Mouse (Mus musculus): Measurements from ENCODE around the gene Zfp13. TPM values are rescaled to one million over a fixed set of nuclear protein-coding genes. Genes with fewer than 3 reads are reported as not detected.
"Not testable (repeated sequence)": the region's sequence is repeated elsewhere in the genome, so short reads cannot be mapped to it uniquely, and the experiment has no call there.

Zfp13 gene
- 10 to 100 TPM; 29.8 to 30.1 TPM for total RNA-seq (2021)
- long read RNA-seq, experiment 1, transcript Zfp13-202 (6 exons, 2,104 nt): major isoform, 11 of 20 reads
- long read RNA-seq, experiment 1, partial matches to known transcripts: 1 of 20 reads
- long read RNA-seq, experiment 1, other reads (novel, unspliced or antisense): 7 of 20 reads
- long read RNA-seq, experiment 2, transcript Zfp13-202 (6 exons, 2,104 nt): major isoform, 6 of 16 reads
- long read RNA-seq, experiment 2, partial matches to known transcripts: 2 of 16 reads
- long read RNA-seq, experiment 2, other reads (novel, unspliced or antisense): 7 of 16 reads

- peak; percentile 61 to 85 for DNase-seq (ENCODE audit: low spot score in 2 of 2)
These were observed at the start of gene Zfp13 for GRCm38 (mm10) chr17:23598582-23599552. TSS of gene Zfp13 (minus strand) at chr17:23599487.

GRCm38 (mm10) chr17:23645894-23646293, 46.6 kb upstream of the Zfp13 start:
- no peak for DNase-seq (ENCODE audit: low spot score in 2 of 2)

- no peak for DNase-seq (ENCODE audit: low spot score in 2 of 2)
These were observed 45.6 kb upstream of the Zfp13 start, which contains the start of gene Mmp25 for GRCm38 (mm10) chr17:23644613-23645495. TSS of gene Mmp25 (minus strand) at chr17:23645277.

- no peak for DNase-seq (ENCODE audit: low spot score in 2 of 2)
These were observed 32.0 kb upstream of the Zfp13 start for GRCm38 (mm10) chr17:23631241-23631640.

- peak; percentile 78 to 80 for DNase-seq (ENCODE audit: low spot score in 2 of 2)
These were observed 31.1 kb upstream of the Zfp13 start for GRCm38 (mm10) chr17:23630195-23631020.

GRCm38 (mm10) chr17:23627813-23628212, 28.5 kb upstream of the Zfp13 start:
- no peak for DNase-seq (ENCODE audit: low spot score in 2 of 2)

- DNase-seq (ENCODE audit: low spot score in 2 of 2): no peak
These were observed 21.1 kb upstream of the Zfp13 start for GRCm38 (mm10) chr17:23620351-23620750.

- no peak for DNase-seq (ENCODE audit: low spot score in 2 of 2)
These were observed 17.8 kb upstream of the Zfp13 start for GRCm38 (mm10) chr17:23617087-23617486.

- peak; percentile 13 to 26 for DNase-seq (ENCODE audit: low spot score in 2 of 2)
These were observed 11.1 kb upstream of the Zfp13 start for GRCm38 (mm10) chr17:23610361-23610800.

- DNase-seq (ENCODE audit: low spot score in 2 of 2): no peak
These were observed 10.3 kb upstream of the Zfp13 start for GRCm38 (mm10) chr17:23609612-23610011.

- no peak for DNase-seq (ENCODE audit: low spot score in 2 of 2)
These were observed 5.9 kb upstream of the Zfp13 start for GRCm38 (mm10) chr17:23605220-23605619.

GRCm38 (mm10) chr17:23604394-23604793, 5.1 kb upstream of the Zfp13 start:
- no peak for DNase-seq (ENCODE audit: low spot score in 2 of 2)

GRCm38 (mm10) chr17:23603542-23603941, 4.3 kb upstream of the Zfp13 start:
- DNase-seq (ENCODE audit: low spot score in 2 of 2): no peak

- no peak for DNase-seq (ENCODE audit: low spot score in 2 of 2)
These were observed 3.8 kb upstream of the Zfp13 start for GRCm38 (mm10) chr17:23603077-23603476.

- no peak for DNase-seq (ENCODE audit: low spot score in 2 of 2)
These were observed 2.7 kb upstream of the Zfp13 start for GRCm38 (mm10) chr17:23601836-23602585.

- DNase-seq (ENCODE audit: low spot score in 2 of 2): no peak
These were observed 1.6 kb upstream of the Zfp13 start, which contains the start of gene Zscan10 for GRCm38 (mm10) chr17:23600641-23601622. TSS of gene Zscan10 (plus strand) at chr17:23600856.

- DNase-seq (ENCODE audit: low spot score in 2 of 2): no peak
These were observed 347 bp upstream of the Zfp13 start for GRCm38 (mm10) chr17:23599605-23600063.

GRCm38 (mm10) chr17:23595139-23595538, 4.1 kb downstream of the Zfp13 start:
- not testable (repeated sequence) for DNase-seq (ENCODE audit: low spot score in 2 of 2)

Measured in layer of hippocampus, postnatal 14 days (tissue).